Comparison of ENCODE assay signal across 8 mouse cellular contexts in the genomic region with DNA sequence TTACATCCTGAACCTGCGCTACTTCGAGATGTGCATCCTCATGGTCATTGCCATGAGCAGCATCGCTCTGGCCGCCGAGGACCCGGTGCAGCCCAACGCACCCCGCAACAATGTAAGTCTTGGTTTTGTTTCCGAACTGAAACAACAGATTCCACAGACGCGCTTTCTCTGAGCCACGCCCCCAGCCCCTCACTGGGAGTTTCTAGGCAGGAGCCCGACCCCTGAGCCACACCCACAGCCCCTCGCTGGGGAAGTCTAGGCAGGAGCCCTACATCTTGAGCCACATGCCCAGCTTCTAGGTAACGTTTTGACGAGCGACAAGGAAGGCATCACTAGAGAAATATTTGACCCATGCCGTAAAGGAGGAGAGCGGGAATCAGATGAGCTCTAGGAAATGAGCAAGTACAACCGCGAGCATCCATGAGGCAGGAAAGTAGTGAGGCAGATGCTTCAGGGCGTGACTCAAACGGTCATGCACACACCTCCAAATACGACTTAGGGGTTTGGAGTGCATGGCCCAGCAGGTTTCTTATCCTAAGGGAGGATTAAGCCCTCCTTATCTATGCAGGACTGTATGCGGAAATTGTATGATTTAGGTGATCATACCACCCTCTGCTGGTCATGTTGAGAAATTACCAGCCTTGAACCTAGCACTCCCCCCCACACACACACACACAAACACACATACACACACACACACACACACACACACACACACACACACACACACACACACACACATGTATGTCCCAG.
A peak's percentile ranks its signal among the peaks of the same experiment; 100 is the strongest.
DNase-seq lines count a peak whose midpoint lies in the region; ATAC-seq and TF ChIP-seq lines count a peak whose summit lies in the region.

No protein-coding gene starts in this region.

- no peak for TF ChIP-seq POLR2A in ES-Bruce4 (IDR thresholded peaks at IDR 0.05; ENCODE audit: insufficient read depth, low read length)

- H3K36me3 ChIP-seq in heart, embryonic 14.5 days (ENCODE audit: control insufficient read depth, insufficient read depth, low read length): no peaks in the 10 kb centered on the region
- no peaks in the 10 kb centered on the region; the same call in 1 of the 2 replicates for H3K36me3 ChIP-seq in ES-Bruce4 (ENCODE audit: control insufficient read depth, insufficient read depth, low read length, poor library complexity, severe bottlenecking)
- no peaks in the 10 kb centered on the region for H3K36me3 ChIP-seq in limb, embryonic 15.5 days

- 30% methylated on average over 25 of the region's 25 CpGs for WGBS in heart, embryonic 14.5 days
- WGBS in limb, embryonic 15.5 days: 37% methylated on average over 25 of the region's 25 CpGs

- H3K4me1 ChIP-seq in heart, embryonic 14.5 days (ENCODE audit: control insufficient read depth in 2 of 2, insufficient read depth in 2 of 2, low read length in 2 of 2): no peaks in the 10 kb centered on the region
- no peaks in the 10 kb centered on the region for H3K4me1 ChIP-seq in ES-Bruce4 (ENCODE audit: control insufficient read depth, insufficient read depth, low read length)
- 0 out of 2 replicates have a peak, but pooled peaks cover 10% of the 10 kb centered on the region for H3K4me1 ChIP-seq in limb, embryonic 15.5 days

- TF ChIP-seq EP300 in ES-Bruce4 (IDR thresholded peaks at IDR 0.05; ENCODE audit: insufficient read depth, low read depth, low read length): no peak

- peak; percentile 4 for TF ChIP-seq CTCF in ES-Bruce4 (IDR thresholded peaks at IDR 0.05; ENCODE audit: low read depth, low read length)

- DNase-seq in heart, postnatal 25 days (ENCODE audit: low spot score): no peak
- DNase-seq in c-Kit-positive CD71-positive TER-119-positive erythroid progenitor cells, embryonic 14.5 days (ENCODE audit: low spot score): peak; percentile 31
- no peak for DNase-seq in urinary bladder, postnatal 36 days (ENCODE audit: low spot score in 2 of 2)
- DNase-seq in right cerebral cortex, postnatal 25 days: no peak
- DNase-seq in gastrocnemius, adult 18-20 months (ENCODE audit: low spot score): no peak

- no peak for ATAC-seq in heart, embryonic 14.5 days (ENCODE audit: insufficient number of reproducible peaks, insufficient read depth, low FRiP score, low read depth)
- ATAC-seq in limb, embryonic 15.5 days (ENCODE audit: insufficient number of reproducible peaks, low FRiP score, low TSS enrichment, low read depth): no peak

- H3K9ac ChIP-seq in heart, embryonic 14.5 days (ENCODE audit: low read length): no peak overlapping the region
- H3K9ac ChIP-seq in ES-Bruce4 (ENCODE audit: low read depth, poor library complexity, severe bottlenecking): no peak overlapping the region
- no peak overlapping the region for H3K9ac ChIP-seq in limb, embryonic 15.5 days

- no peak overlapping the region for H3K27ac ChIP-seq in heart, embryonic 14.5 days (replicated peaks in 1 of 2; ENCODE audit: control insufficient read depth in 1 of 2, insufficient read depth in 1 of 2, low read depth in 2 of 2, low read length in 2 of 2)
- no peak overlapping the region for H3K27ac ChIP-seq in ES-Bruce4 (ENCODE audit: insufficient read depth, low read length)
- no peak overlapping the region for H3K27ac ChIP-seq in limb, embryonic 15.5 days

- H3K4me2 ChIP-seq in heart, embryonic 14.5 days (ENCODE audit: low read length): peak overlapping the region; percentile 24; the same call in 1 of the 2 replicates
- peak overlapping the region; percentile 26; the same call in 1 of the 2 replicates for H3K4me2 ChIP-seq in limb, embryonic 15.5 days

- intact Hi-C loops in heart, postnatal 25 days (cut with DNase I): loop anchor here (5.0 kb wide), 1 partner anchor 203 kb away; no protein-coding TSS in a partner anchor

- H3K9me3 ChIP-seq in heart, embryonic 14.5 days (ENCODE audit: control insufficient read depth, low read length): no peaks in the 10 kb centered on the region
- no peaks in the 10 kb centered on the region for H3K9me3 ChIP-seq in ES-Bruce4 (replicated peaks; ENCODE audit: control insufficient read depth, insufficient read depth, low read length, poor library complexity, severe bottlenecking)
- no peaks in the 10 kb centered on the region for H3K9me3 ChIP-seq in limb, embryonic 15.5 days

- H3K4me3 ChIP-seq in heart, embryonic 14.5 days (ENCODE audit: control insufficient read depth in 1 of 2, insufficient read depth in 1 of 2, low read depth in 1 of 2, low read length in 2 of 2): no peak overlapping the region
- H3K4me3 ChIP-seq in ES-Bruce4 (ENCODE audit: low read depth, low read length): peak overlapping the region; percentile 14; the same call in 1 of the 2 replicates
- peak overlapping the region; percentile 7; the same call in 1 of the 2 replicates for H3K4me3 ChIP-seq in limb, embryonic 15.5 days

- peaks cover 23% of the 10 kb centered on the region for H3K27me3 ChIP-seq in heart, embryonic 14.5 days (ENCODE audit: control insufficient read depth, insufficient read depth, low read length)
- H3K27me3 ChIP-seq in ES-Bruce4 (ENCODE audit: control insufficient read depth, insufficient read depth, low read length, poor library complexity, severe bottlenecking): no peaks in the 10 kb centered on the region
- peaks cover 12% of the 10 kb centered on the region; the same call in 1 of the 2 replicates for H3K27me3 ChIP-seq in limb, embryonic 15.5 days

Comparison
In these comparisons a context has a peak if more than half of its experiments do, and no peak if none do; other contexts are left out.
1. H3K4me3 ChIP-seq: peak in ES-Bruce4 (single experiment) and limb, embryonic 15.5 days (single experiment); none in heart, embryonic 14.5 days (0 of 2).